Mouse (Mus musculus): ENCODE measurements around the gene Ankrd65.

Gene Ankrd65

GRCm38 (mm10) chr4:155812665-155813181, 22.5 kb downstream of the Ankrd65 start:
- DNase-seq (ENCODE audit: low spot score in 2 of 2) = no peak

- no peak for DNase-seq (ENCODE audit: low spot score in 2 of 2)
These were observed 27.3 kb downstream of the Ankrd65 start for GRCm38 (mm10) chr4:155817533-155817932.

GRCm38 (mm10) chr4:155821025-155821424, 30.8 kb downstream of the Ankrd65 start:
- DNase-seq (ENCODE audit: low spot score in 2 of 2) = no peak

GRCm38 (mm10) chr4:155823443-155823842, 33.2 kb downstream of the Ankrd65 start:
- no peak for DNase-seq (ENCODE audit: low spot score in 2 of 2)

- no peak for DNase-seq (ENCODE audit: low spot score in 2 of 2)
These were observed 39.6 kb downstream of the Ankrd65 start for GRCm38 (mm10) chr4:155829866-155830265.

- no peak for DNase-seq (ENCODE audit: low spot score in 2 of 2)
These were observed 40.4 kb downstream of the Ankrd65 start for GRCm38 (mm10) chr4:155830596-155830995.

GRCm38 (mm10) chr4:155831205-155831766, 41.0 kb downstream of the Ankrd65 start, which contains the start of gene Aurkaip1:
Gene Aurkaip1, plus strand, starts transcription at chr4:155831272.
- DNase-seq (ENCODE audit: low spot score in 2 of 2) = peak; percentile 90 to 95

GRCm38 (mm10) chr4:155831831-155832230, 41.6 kb downstream of the Ankrd65 start:
- DNase-seq (ENCODE audit: low spot score in 2 of 2) = no peak

- DNase-seq (ENCODE audit: low spot score in 2 of 2) = no peak
These were observed 42.1 kb downstream of the Ankrd65 start for GRCm38 (mm10) chr4:155832321-155832720.

- peak in 1 of 2 experiments; percentile 5 for DNase-seq (ENCODE audit: low spot score in 2 of 2)
These were observed 43.0 kb downstream of the Ankrd65 start for GRCm38 (mm10) chr4:155833234-155833633.

- peak; percentile 55 to 68 for DNase-seq (ENCODE audit: low spot score in 2 of 2)
These were observed 43.6 kb downstream of the Ankrd65 start for GRCm38 (mm10) chr4:155833836-155834235.

GRCm38 (mm10) chr4:155837404-155838010, 47.3 kb downstream of the Ankrd65 start:
- peak in 1 of 2 experiments; percentile 4 for DNase-seq (ENCODE audit: low spot score in 2 of 2)

- peak in 1 of 2 experiments; percentile 4 for DNase-seq (ENCODE audit: low spot score in 2 of 2)
These were observed 48.2 kb downstream of the Ankrd65 start for GRCm38 (mm10) chr4:155838187-155839153.

GRCm38 (mm10) chr4:155839483-155839910, 49.3 kb downstream of the Ankrd65 start, which contains the start of gene Mxra8:
Gene Mxra8, plus strand, starts transcription at chr4:155839680.
- peak in 1 of 2 experiments; percentile 45 for DNase-seq (ENCODE audit: low spot score in 2 of 2)

GRCm38 (mm10) chr4:155840076-155841002, 50.1 kb downstream of the Ankrd65 start:
- DNase-seq (ENCODE audit: low spot score in 2 of 2) = peak in 1 of 2 experiments; percentile 13

- no peak for DNase-seq (ENCODE audit: low spot score in 2 of 2)
These were observed 50.8 kb downstream of the Ankrd65 start for GRCm38 (mm10) chr4:155841003-155841454.

- DNase-seq (ENCODE audit: low spot score in 2 of 2) = peak in 1 of 2 experiments; percentile 5
These were observed 51.5 kb downstream of the Ankrd65 start for GRCm38 (mm10) chr4:155841651-155842270.

GRCm38 (mm10) chr4:155843231-155843630, 53.0 kb downstream of the Ankrd65 start:
- no peak for DNase-seq (ENCODE audit: low spot score in 2 of 2)

GRCm38 (mm10) chr4:155846871-155847578, 56.8 kb downstream of the Ankrd65 start, which contains the start of gene Dvl1:
Gene Dvl1, plus strand, starts transcription at chr4:155847402.
- peak; percentile 78 to 92 for DNase-seq (ENCODE audit: low spot score in 2 of 2)

Data from frontal cortex, postnatal 14 days (tissue).